Mouse (Mus musculus) limb, embryonic 14.5 days (tissue): ENCODE results near the gene Tmem8. TPM values are rescaled to one million over a fixed set of nuclear protein-coding genes. Genes with fewer than 3 reads are reported as not detected.

Experiments
- ATAC-seq: fragments of 200-750 bp; cut with Nextera tagmentation; 2 replicates; pipeline ENCODE4 v1.8.0; 2017; ENCODE audit warnings: low read depth, moderate number of reproducible peaks, moderate TSS enrichment; ENCODE audit not compliant: low FRiP score
- DNase-seq: peaks from one replicate; pipeline ENCODE4 v3.0.0-alpha.2; 2015; ENCODE audit warnings: low spot score
- H3K27ac ChIP-seq: fragments of 300-500 bp; sonication (generic); replicated peaks from 2 replicates; pipeline ENCODE4 v1.5.1; 2014; ENCODE audit warnings: low read depth, mild to moderate bottlenecking, low read length, moderate library complexity, mixed read lengths
- H3K27me3 ChIP-seq: fragments of 300-500 bp; sonication (generic); 2 replicates; pipeline ENCODE4 v1.6.1; 2014; ENCODE audit warnings: low read length, mixed read lengths; ENCODE audit not compliant: control insufficient read depth, insufficient read depth
- H3K36me3 ChIP-seq: fragments of 300-500 bp; sonication (generic); 2 replicates; pipeline ENCODE4 v1.6.1; 2014; ENCODE audit warnings: mild to moderate bottlenecking, low read length, moderate library complexity, mixed read lengths; ENCODE audit not compliant: control insufficient read depth, insufficient read depth
- H3K4me1 ChIP-seq: fragments of 300-500 bp; sonication (generic); 2 replicates; pipeline ENCODE4 v1.6.1; 2014; ENCODE audit warnings: antibody characterized with exemption, low read length, mixed read lengths; ENCODE audit not compliant: control insufficient read depth, insufficient read depth
- H3K4me2 ChIP-seq: fragments of 300-500 bp; sonication (generic); replicated peaks from 2 replicates; pipeline ENCODE4 v1.6.1; 2014; ENCODE audit warnings: low read depth, mild to moderate bottlenecking, low read length, moderate library complexity; ENCODE audit not compliant: severe bottlenecking
- H3K4me3 ChIP-seq: fragments of 300-500 bp; sonication (generic); replicated peaks from 2 replicates; pipeline ENCODE4 v1.5.1; 2014; ENCODE audit warnings: low read length
- H3K9ac ChIP-seq: fragments of 300-500 bp; sonication (generic); 2 replicates; pipeline ENCODE4 v1.6.1; 2014; ENCODE audit warnings: mild to moderate bottlenecking, low read depth, low read length, moderate library complexity; ENCODE audit not compliant: severe bottlenecking
- H3K9me3 ChIP-seq: fragments of 300-500 bp; sonication (generic); 2 replicates; pipeline ENCODE4 v1.6.1; 2016; ENCODE audit warnings: low read length; ENCODE audit not compliant: control insufficient read depth
- POLR2A ChIP-seq: fragments of 200-500 bp; IDR thresholded peaks from 2 replicates; pipeline ENCODE4 v1.8.0; 2012; ENCODE audit warnings: inconsistent platforms, mild to moderate bottlenecking, moderate library complexity, borderline replicate concordance; ENCODE audit not compliant: insufficient read depth, insufficient read length; ENCODE audit errors: extremely low read depth
- WGBS: fragments of 180-500 bp; shearing (Covaris S2); extraction: QIAGEN DNeasy Blood & Tissue Kit; methylation state at CpG from one replicate; pipeline ENCODE4 v1.1.7; 2014; 5-methylcytosine and 5-hydroxymethylcytosine counted together
- polyA plus RNA-seq, 2 experiments: library from polyadenylated mRNA; depleted of rRNA in 1 of 2; stranded (reverse) in 1 of 2; unstranded in 1 of 2; fragments of >200 nt; fragmentation: Nextera tagmentation in 1 of 2; extraction: Ambion mirVana in 1 of 2; gene quantifications; 2 replicates each; pipeline versions ENCODE4 v1.2.1 to v1.2.3; 2012 to 2014

Tmem8 gene
- polyA plus RNA-seq, 2 experiments, result 1.1 to 4.3 TPM

DNA sequence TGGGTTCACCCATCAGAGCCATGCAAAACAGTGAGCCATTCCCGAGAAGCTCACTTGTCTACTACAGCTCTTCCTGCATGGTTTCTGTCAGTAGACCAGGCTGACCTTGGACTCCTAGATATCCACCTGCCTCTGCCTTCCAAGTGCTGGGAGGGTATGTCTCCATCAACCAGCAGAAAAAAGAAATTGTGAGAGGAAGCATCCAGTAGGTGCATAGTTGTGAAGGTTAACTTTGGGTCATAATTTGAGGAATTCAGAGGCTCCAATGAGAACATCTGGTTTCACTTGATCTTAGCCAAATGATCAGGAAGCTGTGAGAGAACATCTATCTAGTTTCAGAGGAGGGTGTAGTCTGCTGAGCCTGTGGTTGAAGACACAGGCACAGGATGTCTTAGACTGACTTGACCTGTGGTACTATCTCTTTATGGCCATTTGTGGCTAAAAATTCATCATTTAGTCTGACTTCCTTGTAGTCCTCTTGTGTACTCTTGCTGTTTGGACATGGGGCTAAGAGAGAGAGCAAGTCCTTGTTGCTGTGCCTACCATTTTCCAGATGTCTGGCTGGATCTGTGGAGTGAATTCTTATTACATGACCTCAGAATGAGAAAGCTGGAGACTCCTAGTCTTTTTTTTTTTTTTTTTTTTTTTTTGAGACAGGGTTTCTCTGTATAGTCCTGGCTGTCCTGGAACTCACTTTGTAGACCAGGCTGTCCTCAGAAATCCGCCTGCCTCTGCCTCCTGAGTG lies 39.0 kb downstream of the Tmem8 start:
- no peak for DNase-seq
- Histone ChIP-seq H3K27ac (no peak overlapping the region), H3K4me1 (no peaks in the 10 kb centered on the region), H3K36me3 (peaks cover 66% of the 10 kb centered on the region), H3K9ac (no peak overlapping the region), H3K4me2 (no peak overlapping the region), H3K27me3 (no peaks in the 10 kb centered on the region), H3K9me3 (no peaks in the 10 kb centered on the region), H3K4me3 (no peak overlapping the region)
- 95% methylated on average over 2 of the region's 2 CpGs for WGBS
- no peak for TF ChIP-seq POLR2A
- no peak for ATAC-seq

DNA sequence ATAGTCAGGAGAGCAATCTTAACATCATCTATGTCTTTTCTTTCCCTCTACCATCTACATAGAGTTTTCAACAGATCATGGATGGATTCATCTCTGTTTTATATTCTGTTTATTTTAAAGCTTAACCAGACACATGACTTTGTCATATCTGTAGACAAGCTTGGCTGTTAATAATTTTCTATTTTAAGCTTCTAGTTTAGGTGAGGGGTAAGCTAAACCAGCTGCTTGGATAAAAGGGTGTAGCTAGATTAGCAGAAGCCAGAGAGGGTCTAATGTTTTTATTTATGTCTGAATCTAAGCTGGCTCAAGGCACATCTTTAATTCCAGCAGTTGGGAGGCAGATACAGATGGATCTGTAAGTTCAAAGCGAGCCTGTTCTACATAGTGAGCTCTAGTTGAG lies 49.6 kb downstream of the Tmem8 start:
- H3K9ac ChIP-seq, result no peak overlapping the region
- no peaks in the 10 kb centered on the region for H3K9me3 ChIP-seq
- ATAC-seq (no peak), DNase-seq (no peak)
- H3K4me2 ChIP-seq, result no peak overlapping the region
- peaks cover 11% of the 10 kb centered on the region for H3K36me3 ChIP-seq
- TF ChIP-seq POLR2A, result no peak
- no peak overlapping the region for H3K27ac ChIP-seq
- no peak overlapping the region for H3K4me3 ChIP-seq
- WGBS, result 94% methylated on average over 1 of the region's 1 CpGs
- no peaks in the 10 kb centered on the region for H3K4me1 ChIP-seq
- H3K27me3 ChIP-seq, result no peaks in the 10 kb centered on the region

DNA sequence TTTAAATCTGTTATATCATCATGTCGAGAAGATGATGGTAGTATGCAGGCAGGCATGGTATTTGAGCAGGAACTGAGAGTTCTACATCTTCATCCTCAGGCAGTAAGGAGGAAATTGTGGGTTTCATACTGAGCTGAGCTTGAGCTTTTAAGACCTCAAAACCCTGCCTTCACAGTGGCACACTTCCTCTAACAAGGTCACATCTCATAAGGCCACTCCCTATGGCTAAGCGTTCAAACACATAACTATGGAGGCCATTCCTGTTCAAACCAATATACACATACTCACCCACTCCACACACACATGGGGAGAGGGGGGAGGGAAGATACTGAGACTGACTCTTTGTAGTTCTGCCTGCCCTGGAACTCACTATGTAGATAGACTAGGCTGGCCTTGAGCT lies 54.9 kb downstream of the Tmem8 start:
- Histone ChIP-seq H3K4me1 (no peaks in the 10 kb centered on the region), H3K27me3 (no peaks in the 10 kb centered on the region), H3K9me3 (no peaks in the 10 kb centered on the region), H3K4me3 (no peak overlapping the region), H3K4me2 (no peak overlapping the region), H3K27ac (no peak overlapping the region), H3K36me3 (peaks cover 13% of the 10 kb centered on the region), H3K9ac (no peak overlapping the region)
- no peak for ATAC-seq
- no peak for DNase-seq
- TF ChIP-seq POLR2A, result no peak
- WGBS, result 76% methylated on average over 2 of the region's 2 CpGs

Other genes with a start within 250 kb of the Tmem8 start
- gene Mcrip2, start 244.5 kb upstream of the Tmem8 start, polyA plus RNA-seq (2012; rRNA removed), result 12.3 and 13.1 TPM in 2 replicates
- gene Mcrip2, start 244.5 kb upstream of the Tmem8 start, polyA plus RNA-seq (2014; fragmentation: Nextera tagmentation; extraction: Ambion mirVana), result 13.4 and 20.2 TPM in 2 replicates
- gene Mettl26, start 238.2 kb upstream of the Tmem8 start, polyA plus RNA-seq (2012; rRNA removed), result 61.7 and 62.9 TPM in 2 replicates
- gene Mettl26, start 238.2 kb upstream of the Tmem8 start, polyA plus RNA-seq (2014; fragmentation: Nextera tagmentation; extraction: Ambion mirVana), result 51.4 and 52.0 TPM in 2 replicates
- gene Wfikkn1, start 232.4 kb upstream of the Tmem8 start, polyA plus RNA-seq (2012; rRNA removed), result 1.2 and 1.4 TPM in 2 replicates
- 0.68 and 0.77 TPM in 2 replicates for gene Wfikkn1, start 232.4 kb upstream of the Tmem8 start, polyA plus RNA-seq (2014; fragmentation: Nextera tagmentation; extraction: Ambion mirVana)
- 53.3 and 73.6 TPM in 2 replicates for gene Rab40c, start 193.6 kb upstream of the Tmem8 start, polyA plus RNA-seq (2012; rRNA removed)
- 20.8 and 23.2 TPM in 2 replicates for gene Rab40c, start 193.6 kb upstream of the Tmem8 start, polyA plus RNA-seq (2014; fragmentation: Nextera tagmentation; extraction: Ambion mirVana)
- gene Pigq, start 168.4 kb upstream of the Tmem8 start, polyA plus RNA-seq (2012; rRNA removed), result 95.4 and 141 TPM in 2 replicates
- 48.7 and 48.8 TPM in 2 replicates for gene Pigq, start 168.4 kb upstream of the Tmem8 start, polyA plus RNA-seq (2014; fragmentation: Nextera tagmentation; extraction: Ambion mirVana)
- 0.10 TPM in 2 replicates for gene Nhlrc4, start 168.3 kb upstream of the Tmem8 start, polyA plus RNA-seq (2012; rRNA removed)
- not detected in 2 replicates for gene Nhlrc4, start 168.3 kb upstream of the Tmem8 start, polyA plus RNA-seq (2014; fragmentation: Nextera tagmentation; extraction: Ambion mirVana)
- gene A930017K11Rik, start 160.7 kb upstream of the Tmem8 start, polyA plus RNA-seq (2012; rRNA removed), result 0.25 and 0.26 TPM in 2 replicates
- 0.23 and 0.35 TPM in 2 replicates for gene A930017K11Rik, start 160.7 kb upstream of the Tmem8 start, polyA plus RNA-seq (2014; fragmentation: Nextera tagmentation; extraction: Ambion mirVana)
- 50.1 and 70.4 TPM in 2 replicates for gene Capn15, start 127.5 kb upstream of the Tmem8 start, polyA plus RNA-seq (2012; rRNA removed)
- 31.0 and 31.2 TPM in 2 replicates for gene Capn15, start 127.5 kb upstream of the Tmem8 start, polyA plus RNA-seq (2014; fragmentation: Nextera tagmentation; extraction: Ambion mirVana)
- gene Rab11fip3, start 43.7 kb upstream of the Tmem8 start, polyA plus RNA-seq (2012; rRNA removed), result 39.0 and 47.9 TPM in 2 replicates
- 17.8 and 18.0 TPM in 2 replicates for gene Rab11fip3, start 43.7 kb upstream of the Tmem8 start, polyA plus RNA-seq (2014; fragmentation: Nextera tagmentation; extraction: Ambion mirVana)
- 32.5 and 34.7 TPM in 2 replicates for gene Decr2, start 23.0 kb upstream of the Tmem8 start, polyA plus RNA-seq (2012; rRNA removed)
- gene Decr2, start 23.0 kb upstream of the Tmem8 start, polyA plus RNA-seq (2014; fragmentation: Nextera tagmentation; extraction: Ambion mirVana), result 19.0 and 23.3 TPM in 2 replicates
- 133 and 176 TPM in 2 replicates for gene Nme4, start 17.7 kb upstream of the Tmem8 start, polyA plus RNA-seq (2012; rRNA removed)
- gene Nme4, start 17.7 kb upstream of the Tmem8 start, polyA plus RNA-seq (2014; fragmentation: Nextera tagmentation; extraction: Ambion mirVana), result 104 and 106 TPM in 2 replicates
- 96.1 and 98.9 TPM in 2 replicates for gene Mrpl28, start 10.2 kb downstream of the Tmem8 start, polyA plus RNA-seq (2012; rRNA removed)
- gene Mrpl28, start 10.2 kb downstream of the Tmem8 start, polyA plus RNA-seq (2014; fragmentation: Nextera tagmentation; extraction: Ambion mirVana), result 179 and 182 TPM in 2 replicates
- gene Axin1, start 25.4 kb downstream of the Tmem8 start, polyA plus RNA-seq (2012; rRNA removed), result 35.0 and 36.1 TPM in 2 replicates
- gene Axin1, start 25.4 kb downstream of the Tmem8 start, polyA plus RNA-seq (2014; fragmentation: Nextera tagmentation; extraction: Ambion mirVana), result 22.3 and 27.7 TPM in 2 replicates
- 0.33 and 0.51 TPM in 2 replicates for gene Pdia2, start 85.8 kb downstream of the Tmem8 start, polyA plus RNA-seq (2012; rRNA removed)
- gene Pdia2, start 85.8 kb downstream of the Tmem8 start, polyA plus RNA-seq (2014; fragmentation: Nextera tagmentation; extraction: Ambion mirVana), result 0.34 TPM in 1 of 2 replicates, not detected in the other
- 13.9 and 17.0 TPM in 2 replicates for gene Rgs11, start 89.7 kb downstream of the Tmem8 start, polyA plus RNA-seq (2012; rRNA removed)
- gene Rgs11, start 89.7 kb downstream of the Tmem8 start, polyA plus RNA-seq (2014; fragmentation: Nextera tagmentation; extraction: Ambion mirVana), result 5.3 and 8.4 TPM in 2 replicates
- gene Arhgdig, start 94.5 kb downstream of the Tmem8 start, polyA plus RNA-seq (2012; rRNA removed), result 7.0 and 8.3 TPM in 2 replicates
- gene Arhgdig, start 94.5 kb downstream of the Tmem8 start, polyA plus RNA-seq (2014; fragmentation: Nextera tagmentation; extraction: Ambion mirVana), result 10.0 and 11.6 TPM in 2 replicates
- 39.2 and 49.6 TPM in 2 replicates for gene Fam234a, start 130.9 kb downstream of the Tmem8 start, polyA plus RNA-seq (2012; rRNA removed)
- gene Fam234a, start 130.9 kb downstream of the Tmem8 start, polyA plus RNA-seq (2014; fragmentation: Nextera tagmentation; extraction: Ambion mirVana), result 44.8 and 46.2 TPM in 2 replicates
- gene Luc7l, start 139.6 kb downstream of the Tmem8 start, polyA plus RNA-seq (2012; rRNA removed), result 126 and 129 TPM in 2 replicates
- 101 and 113 TPM in 2 replicates for gene Luc7l, start 139.6 kb downstream of the Tmem8 start, polyA plus RNA-seq (2014; fragmentation: Nextera tagmentation; extraction: Ambion mirVana)